Mouse (Mus musculus) MEL (cell line): ENCODE measurements at regions not wholly inside any gene's neighbourhood (a gene's known extent, or its start where the extent isn't known, plus 50 kb on each side); places are given as distances from the start of the nearest gene placed in this dataset.

Source experiments
- DNase-seq: peaks from one replicate; pipeline ENCODE4 v3.0.0; 2011; ENCODE audit warnings: low read depth, low spot score
- H3K27ac ChIP-seq: 2 replicates; pipeline ENCODE4 v1.5.1; 2012; ENCODE audit warnings: low read depth, mild to moderate bottlenecking, control low read depth, low read length, moderate library complexity; ENCODE audit not compliant: control insufficient read depth
- H3K27me3 ChIP-seq, 2 experiments: fragments of 150-350 bp in 1 of 2; sonication (generic) in 1 of 2; 2 replicates each; pipeline ENCODE4 v1.6.1; 2012; ENCODE audit warnings: low read length in 2 of 2, mild to moderate bottlenecking in 2 of 2, improper control_type of control experiment in 1 of 2, moderate library complexity in 1 of 2; ENCODE audit not compliant: insufficient read depth in 2 of 2, control insufficient read depth in 1 of 2
- H3K36me3 ChIP-seq, 2 experiments: 2 replicates each; pipeline ENCODE4 v1.6.1; 2012 to 2014; ENCODE audit warnings: low read length in 2 of 2, improper control_type of control experiment in 1 of 2, inconsistent platforms in 1 of 2, mild to moderate bottlenecking in 1 of 2; ENCODE audit not compliant: insufficient read depth in 2 of 2, control insufficient read depth in 1 of 2
- H3K4me1 ChIP-seq, 2 experiments: fragments of 150-350 bp in 1 of 2; sonication (generic) in 1 of 2; 2 replicates each; pipeline ENCODE4 v1.6.1; 2012; ENCODE audit warnings: low read length in 2 of 2, improper control_type of control experiment in 1 of 2, mild to moderate bottlenecking in 1 of 2; ENCODE audit not compliant: insufficient read depth in 2 of 2, control insufficient read depth in 1 of 2
- H3K4me3 ChIP-seq, 2 experiments: fragments of 150-350 bp in 1 of 2; sonication (generic) in 1 of 2; 2 replicates each; pipeline ENCODE4 v1.5.1; 2012; ENCODE audit warnings: low read depth in 2 of 2, low read length in 2 of 2, mild to moderate bottlenecking in 2 of 2, moderate library complexity in 2 of 2, control low read depth in 1 of 2, improper control_type of control experiment in 1 of 2; ENCODE audit not compliant: control insufficient read depth in 1 of 2, insufficient read depth in 1 of 2
- H3K79me2 ChIP-seq: 2 replicates; pipeline ENCODE4 v1.6.1; 2012; ENCODE audit warnings: mild to moderate bottlenecking, low read length, moderate library complexity; ENCODE audit not compliant: control insufficient read depth, poor library complexity, insufficient read depth
- H3K9ac ChIP-seq: 2 replicates; pipeline ENCODE4 v1.6.1; 2012; ENCODE audit warnings: low read depth, mild to moderate bottlenecking, control low read depth, low read length, moderate library complexity; ENCODE audit not compliant: control insufficient read depth, poor library complexity, severe bottlenecking
- H3K9me3 ChIP-seq: fragments of 150-350 bp; sonication (generic); replicated peaks from 2 replicates; pipeline ENCODE4 v1.6.1; 2012; ENCODE audit warnings: mild to moderate bottlenecking, low read length, improper control_type of control experiment, moderate library complexity; ENCODE audit not compliant: insufficient read depth
- BHLHE40 ChIP-seq: IDR thresholded peaks from 2 replicates; pipeline ENCODE4 v1.6.1; 2012; ENCODE audit warnings: low read depth, mild to moderate bottlenecking, inconsistent platforms, low read length, improper control_type of control experiment, borderline replicate concordance
- CHD1 ChIP-seq: IDR thresholded peaks from 2 replicates; pipeline ENCODE4 v1.6.1; 2012; ENCODE audit warnings: low read depth, mild to moderate bottlenecking, inconsistent platforms, low read length, improper control_type of control experiment
- CHD2 ChIP-seq: IDR thresholded peaks from 2 replicates; pipeline ENCODE4 v1.6.1; 2011; ENCODE audit warnings: low read length, improper control_type of control experiment
- CTCF ChIP-seq, 3 experiments: IDR thresholded peaks in 2 of 3; conservative IDR thresholded peaks in 1 of 3; 2 replicates each; pipeline ENCODE4 v1.5.1; 2011 to 2012; ENCODE audit warnings: low read length in 3 of 3, low read depth in 2 of 3, mild to moderate bottlenecking in 2 of 3, improper control_type of control experiment in 1 of 3, inconsistent platforms in 1 of 3, mixed read lengths in 1 of 3, moderate library complexity in 1 of 3; ENCODE audit not compliant: control insufficient read depth in 1 of 3, insufficient read depth in 1 of 3, poor library complexity in 1 of 3, severe bottlenecking in 1 of 3
- E2F4 ChIP-seq: IDR thresholded peaks from 2 replicates; pipeline ENCODE4 v1.6.1; 2011; ENCODE audit warnings: low read depth, low read length, improper control_type of control experiment, borderline replicate concordance
- ELF1 ChIP-seq: IDR thresholded peaks from 2 replicates; pipeline ENCODE4 v1.6.1; 2014; ENCODE audit warnings: low read depth, mild to moderate bottlenecking, inconsistent platforms, low read length, improper control_type of control experiment, moderate library complexity
- EP300 ChIP-seq, 2 experiments: IDR thresholded peaks; 2 replicates each; pipeline ENCODE4 v1.6.1; 2011; ENCODE audit warnings: improper control_type of control experiment in 2 of 2, low read length in 2 of 2, low read depth in 1 of 2, mild to moderate bottlenecking in 1 of 2
- GABPA ChIP-seq: IDR thresholded peaks from 2 replicates; pipeline ENCODE4 v1.6.1; 2012; ENCODE audit warnings: low read depth, mild to moderate bottlenecking, inconsistent platforms, low read length, improper control_type of control experiment, moderate library complexity
- GATA1 ChIP-seq: IDR thresholded peaks from 2 replicates; pipeline ENCODE4 v1.6.1; 2011; ENCODE audit warnings: low read depth, low read length, improper control_type of control experiment
- HCFC1 ChIP-seq: IDR thresholded peaks from 2 replicates; pipeline ENCODE4 v1.6.1; 2012; ENCODE audit warnings: low read depth, mild to moderate bottlenecking, inconsistent platforms, low read length, improper control_type of control experiment, moderate library complexity
- KAT2A ChIP-seq: conservative IDR thresholded peaks from 2 replicates; pipeline ENCODE4 v1.6.1; 2012; ENCODE audit warnings: low read depth, low read length, improper control_type of control experiment, inconsistent platforms
- MAX ChIP-seq: IDR thresholded peaks from 2 replicates; pipeline ENCODE4 v1.6.1; 2011; ENCODE audit warnings: low read length, improper control_type of control experiment
- MEF2A ChIP-seq: IDR thresholded peaks from 2 replicates; pipeline ENCODE4 v1.6.1; 2014; ENCODE audit warnings: low read depth, mild to moderate bottlenecking, inconsistent platforms, low read length, improper control_type of control experiment; ENCODE audit not compliant: poor library complexity, insufficient replicate concordance, severe bottlenecking; ENCODE audit errors: extremely low read depth
- NELFE ChIP-seq: IDR thresholded peaks from 2 replicates; pipeline ENCODE4 v1.6.1; 2011; ENCODE audit warnings: low read depth, low read length, improper control_type of control experiment
- NRF1 ChIP-seq: IDR thresholded peaks from 2 replicates; pipeline ENCODE4 v1.6.1; 2014; ENCODE audit warnings: low read depth, mild to moderate bottlenecking, inconsistent platforms, low read length, improper control_type of control experiment, moderate library complexity; ENCODE audit not compliant: poor library complexity, insufficient read depth, severe bottlenecking
- POLR2A ChIP-seq, 2 experiments: IDR thresholded peaks; 2 replicates each; pipeline ENCODE4 v1.6.1; 2011 to 2012; ENCODE audit warnings: low read length in 2 of 2, mild to moderate bottlenecking in 2 of 2, control low read depth in 1 of 2, improper control_type of control experiment in 1 of 2, low read depth in 1 of 2, moderate library complexity in 1 of 2; ENCODE audit not compliant: control insufficient read depth in 1 of 2, insufficient read depth in 1 of 2, poor library complexity in 1 of 2
- RAD21 ChIP-seq: IDR thresholded peaks from 2 replicates; pipeline ENCODE4 v1.6.1; 2011; ENCODE audit warnings: mild to moderate bottlenecking, low read depth, low read length, improper control_type of control experiment
- RCOR1 ChIP-seq: IDR thresholded peaks from 2 replicates; pipeline ENCODE4 v1.6.1; 2012; ENCODE audit warnings: low read depth, mild to moderate bottlenecking, inconsistent platforms, low read length, improper control_type of control experiment
- TAL1 ChIP-seq: IDR thresholded peaks from 2 replicates; pipeline ENCODE4 v1.6.1; 2012; ENCODE audit warnings: mild to moderate bottlenecking, inconsistent platforms, low read length, moderate library complexity, mixed read lengths
- TBP ChIP-seq: IDR thresholded peaks from 2 replicates; pipeline ENCODE4 v1.8.0; 2011; ENCODE audit warnings: low read depth, low read length, improper control_type of control experiment
- USF1 ChIP-seq: IDR thresholded peaks from 2 replicates; pipeline ENCODE4 v1.6.1; 2014; ENCODE audit warnings: low read depth, mild to moderate bottlenecking, inconsistent platforms, low read length, improper control_type of control experiment, moderate library complexity

DNA sequence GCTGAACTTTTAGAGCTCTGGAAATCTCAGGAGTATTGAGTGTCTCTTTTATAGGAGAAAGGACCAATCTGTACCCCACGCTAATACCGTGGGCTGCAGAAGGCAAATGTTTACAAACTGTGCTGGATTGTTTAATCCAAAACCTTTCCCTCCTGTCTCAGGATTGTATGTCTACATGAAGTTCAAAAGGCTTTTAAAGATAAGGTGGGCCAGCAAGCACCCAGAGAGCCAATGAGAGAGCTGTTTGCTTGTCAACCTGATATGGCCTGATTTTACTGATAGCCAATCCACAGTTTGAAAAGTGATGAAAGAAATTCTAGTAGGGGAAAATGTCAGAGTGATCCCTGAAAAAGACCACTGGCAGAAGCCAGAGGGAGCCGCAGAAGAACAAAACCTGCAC, 305.8 kb downstream of the Inhba start:
- Histone ChIP-seq H3K4me3 (no peak overlapping the region), H3K27me3 (no peaks in the 10 kb centered on the region), H3K36me3 (no peaks in the 10 kb centered on the region), H3K27ac (no peak overlapping the region), H3K79me2 (no peaks in the 10 kb centered on the region), H3K9me3 (no peaks in the 10 kb centered on the region), H3K9ac (no peak overlapping the region), H3K4me1 (no peaks in the 10 kb centered on the region)
- no peak for TF ChIP-seq POLR2A (IDR thresholded peaks at IDR 0.05; ENCODE audit: control insufficient read depth in 1 of 2, insufficient read depth in 1 of 2, low read depth in 1 of 2, low read length in 2 of 2, poor library complexity in 1 of 2)
- TF ChIP-seq MAX: no peak
- TF ChIP-seq HCFC1: no peak
- no peak for TF ChIP-seq ELF1
- no peak for TF ChIP-seq GATA1
- TF ChIP-seq KAT2A: no peak
- no peak for TF ChIP-seq TBP
- TF ChIP-seq GABPA: no peak
- DNase-seq: no peak

GRCm38 (mm10) chr13:16320392-16320791, 308.7 kb downstream of the Inhba start:
- Histone ChIP-seq H3K4me1 (no peaks in the 10 kb centered on the region), H3K27ac (no peak overlapping the region), H3K36me3 (no peaks in the 10 kb centered on the region), H3K79me2 (no peaks in the 10 kb centered on the region), H3K9me3 (no peaks in the 10 kb centered on the region), H3K27me3 (no peaks in the 10 kb centered on the region), H3K9ac (no peak overlapping the region), H3K4me3 (no peak overlapping the region)
- TF ChIP-seq BHLHE40 (no peak), EP300 (IDR thresholded peaks at IDR 0.05; ENCODE audit: low read depth in 1 of 2, low read length in 2 of 2) (no peak), CHD1 (no peak), TAL1 (no peak), NRF1 (no peak), MEF2A (no peak), RCOR1 (no peak), MAX (no peak), RAD21 (no peak), E2F4 (no peak), CHD2 (no peak), USF1 (no peak), NELFE (no peak), CTCF (IDR thresholded peaks at IDR 0.05 in 2 of 3, conservative IDR thresholded peaks at IDR 0.05 in 1 of 3; ENCODE audit: control insufficient read depth in 1 of 3, insufficient read depth in 1 of 3, low read depth in 2 of 3, low read length in 3 of 3, poor library complexity in 1 of 3, severe bottlenecking in 1 of 3) (no peak)
- DNase-seq: no peak
